Mouse (Mus musculus) thymus, postnatal 25 days (tissue): ENCODE data around the gene Olfr68.
"Not testable (repeated sequence)": the region's sequence is repeated elsewhere in the genome, so short reads cannot be mapped to it uniquely, and the experiment has no call there.

Experiments
- DNase-seq: peaks from one replicate; pipeline ENCODE4 v3.0.0; 2022

The Olfr68 gene

GRCm38 (mm10) chr7:103779598-103779997 lies at the start of gene Olfr68:
Gene Olfr68, minus strand, starts transcription at chr7:103779698.
- no peak for DNase-seq

GRCm38 (mm10) chr7:103827808-103828207 lies 48.3 kb upstream of the Olfr68 start, which contains the start of gene Hbb-bs:
Gene Hbb-bs, minus strand, starts transcription at chr7:103828096.
- no peak for DNase-seq

GRCm38 (mm10) chr7:103827139-103827538 lies 47.6 kb upstream of the Olfr68 start:
- not testable (repeated sequence) for DNase-seq

DNA sequence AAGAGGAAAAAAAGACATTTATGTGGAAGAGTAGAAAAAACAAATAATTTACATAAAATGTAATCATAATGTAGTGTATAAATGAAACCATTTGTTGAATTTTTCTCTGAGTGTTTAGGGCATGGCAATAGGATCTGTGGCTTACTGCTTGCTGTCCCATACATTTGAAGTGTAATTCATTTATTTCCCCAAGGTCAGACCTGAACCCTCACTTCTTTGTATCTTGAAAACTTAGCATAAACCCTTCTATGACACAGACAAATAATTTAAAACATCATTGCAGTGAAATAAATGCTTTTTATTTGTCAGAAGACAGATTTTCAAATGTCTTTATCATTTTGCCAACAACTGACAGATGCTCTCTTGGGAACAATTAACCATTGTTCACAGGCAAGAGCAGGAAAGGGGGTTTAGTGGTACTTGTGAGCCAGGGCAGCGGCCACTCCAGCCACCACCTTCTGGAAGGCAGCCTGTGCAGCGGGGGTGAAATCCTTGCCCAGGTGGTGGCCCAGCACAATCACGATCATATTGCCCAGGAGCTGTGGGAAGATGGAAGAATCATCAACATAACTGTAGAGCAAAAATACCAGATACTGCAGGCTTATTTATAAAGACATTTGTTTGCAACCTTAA lies 46.9 kb upstream of the Olfr68 start:
- no peak for DNase-seq

DNA sequence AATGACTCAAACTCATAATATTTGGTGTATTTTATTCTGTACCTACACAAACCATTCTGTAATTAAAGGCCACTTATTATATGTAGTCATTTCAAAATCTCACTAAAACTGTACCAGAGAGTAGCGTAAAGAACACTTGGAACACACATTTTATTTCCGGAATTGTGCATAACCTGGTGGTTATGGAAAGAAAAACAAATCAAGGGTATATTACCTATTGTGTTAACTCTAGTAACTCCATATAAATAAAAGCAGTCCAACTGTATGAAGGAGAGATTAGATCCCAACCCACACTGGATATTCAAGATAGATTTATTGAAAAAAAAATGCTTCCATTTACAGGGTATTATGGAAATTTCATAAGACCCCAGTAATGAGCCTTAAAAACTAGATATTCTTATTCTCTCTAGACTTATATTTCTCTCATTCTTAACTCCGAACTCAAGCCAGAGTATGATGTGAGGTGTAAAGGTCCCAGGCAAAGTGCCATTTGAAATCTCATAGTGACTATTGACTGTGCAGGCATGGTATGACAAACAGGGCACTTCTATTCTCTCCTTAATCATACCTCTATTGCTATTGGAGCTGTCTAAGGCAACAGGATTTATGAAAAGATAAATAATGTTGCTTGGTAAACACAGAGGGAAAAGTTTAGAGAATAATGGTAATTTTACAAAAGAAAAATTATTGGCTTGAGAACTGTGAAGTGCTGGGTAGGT lies 46.2 kb upstream of the Olfr68 start:
- DNase-seq: no peak

DNA sequence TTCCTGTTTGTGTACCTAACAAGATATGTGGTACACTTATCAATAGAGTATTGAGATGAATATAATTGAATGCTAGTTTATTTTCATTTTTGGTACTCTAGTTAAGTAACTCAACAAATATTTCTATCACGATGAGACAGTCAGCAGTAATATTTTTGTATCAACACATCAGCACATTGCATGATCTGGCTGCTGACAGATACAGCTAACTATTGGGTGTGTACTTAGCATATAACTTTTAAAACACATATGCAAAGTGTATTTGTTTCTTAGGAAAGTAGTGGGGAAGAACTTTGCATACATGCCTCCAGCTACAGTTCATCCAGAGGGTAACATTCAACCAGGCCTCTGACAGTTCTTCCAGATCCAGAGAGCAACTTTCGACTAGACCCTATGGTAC lies 45.1 kb upstream of the Olfr68 start:
- DNase-seq: no peak

- DNase-seq: not testable (repeated sequence)
Measured at GRCm38 (mm10) chr7:103815085-103815484, 35.6 kb upstream of the Olfr68 start.

DNA sequence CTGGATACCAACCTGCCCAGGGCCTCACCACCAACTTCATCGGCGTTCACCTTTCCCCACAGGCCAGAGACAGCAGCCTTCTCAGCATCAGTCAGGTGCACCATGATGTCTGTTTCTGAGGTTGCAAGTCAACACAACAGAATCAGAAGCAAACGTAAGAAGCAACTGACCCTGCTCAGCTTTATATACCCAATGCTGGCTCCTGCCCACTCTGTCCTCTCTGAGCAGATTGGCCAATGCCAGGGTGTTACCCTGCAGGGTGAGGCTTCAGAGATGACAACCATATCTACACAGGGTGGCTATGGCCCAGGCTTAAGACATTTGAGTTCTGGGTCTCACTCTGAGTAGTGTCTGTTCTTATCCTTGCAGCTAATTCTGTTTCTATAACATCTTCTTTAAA lies 34.3 kb upstream of the Olfr68 start, which contains the start of gene Hbb-bt:
Gene Hbb-bt, minus strand, starts transcription at position 231 of the 400 bp plus-strand sequence.
- DNase-seq: no peak

- DNase-seq: not testable (repeated sequence)
Measured at GRCm38 (mm10) chr7:103813152-103813551, 33.7 kb upstream of the Olfr68 start.

- no peak for DNase-seq
Measured at GRCm38 (mm10) chr7:103812174-103812573, 32.7 kb upstream of the Olfr68 start.

- no peak for DNase-seq
Measured at GRCm38 (mm10) chr7:103811223-103811845, 31.8 kb upstream of the Olfr68 start.

DNA sequence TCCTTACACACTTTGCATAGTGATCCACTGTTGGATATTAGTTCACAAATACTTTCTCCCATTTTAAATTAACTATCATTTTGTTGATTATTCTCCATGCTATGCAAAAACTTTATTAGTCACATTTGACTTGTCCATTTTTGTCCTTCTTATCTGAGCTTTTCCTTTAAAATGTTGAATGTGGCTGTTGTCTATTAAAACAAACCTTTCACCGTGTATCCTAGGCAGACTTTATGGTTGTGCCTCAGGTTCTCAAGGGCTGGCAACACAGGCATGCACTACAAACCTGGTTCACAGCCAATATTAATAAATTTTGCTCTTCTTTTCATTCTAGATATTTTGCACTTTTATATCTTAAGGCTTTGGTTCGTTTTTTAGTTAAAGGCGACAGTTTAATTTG lies 31.2 kb upstream of the Olfr68 start:
- no peak for DNase-seq

- DNase-seq: no peak
Measured at GRCm38 (mm10) chr7:103810296-103810695, 30.8 kb upstream of the Olfr68 start.

- no peak for DNase-seq
Measured at GRCm38 (mm10) chr7:103809801-103810155, 30.3 kb upstream of the Olfr68 start.

GRCm38 (mm10) chr7:103808971-103809800 lies 29.7 kb upstream of the Olfr68 start:
- DNase-seq: no peak

GRCm38 (mm10) chr7:103808120-103808519 lies 28.6 kb upstream of the Olfr68 start:
- DNase-seq: not testable (repeated sequence)

- DNase-seq: peak; percentile 3
Measured at GRCm38 (mm10) chr7:103806856-103807255, 27.4 kb upstream of the Olfr68 start.

DNA sequence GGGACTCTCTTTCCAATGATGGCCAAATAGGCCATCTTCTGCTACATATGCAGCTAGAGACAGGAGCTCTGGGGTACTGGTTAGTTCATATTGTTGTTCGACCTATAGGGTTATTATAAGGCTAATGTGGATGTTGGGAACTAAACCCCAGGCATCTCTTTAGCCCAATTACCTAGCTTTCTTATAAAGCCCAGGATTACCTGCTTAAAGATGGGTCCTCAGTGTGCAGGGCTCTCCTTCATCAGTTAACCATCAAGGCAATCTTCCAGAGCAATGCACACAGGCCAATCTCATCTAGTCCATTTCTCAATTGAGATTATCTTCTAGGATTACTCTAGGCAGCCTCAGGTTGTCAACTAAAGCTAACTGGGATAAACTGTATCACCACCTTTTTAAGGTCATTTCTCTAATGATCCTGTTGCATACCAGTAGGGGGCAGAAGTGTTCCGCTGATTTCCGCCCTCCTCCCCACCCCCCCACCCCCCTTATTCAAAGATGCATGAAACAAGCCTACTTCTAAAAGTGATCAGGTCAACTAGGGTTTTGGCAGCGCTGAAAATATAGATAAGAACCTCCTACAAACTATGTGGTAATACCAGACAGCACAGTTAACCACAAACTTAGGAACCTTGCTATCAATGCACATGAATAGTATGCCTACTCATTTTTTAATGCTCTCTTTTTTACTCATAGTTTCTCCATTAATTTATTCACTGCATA lies 13.3 kb upstream of the Olfr68 start:
- DNase-seq: no peak

GRCm38 (mm10) chr7:103791721-103792120 lies 12.2 kb upstream of the Olfr68 start, which contains the start of gene Olfr67:
Gene Olfr67, minus strand, starts transcription at chr7:103791821.
- DNase-seq: no peak

DNA sequence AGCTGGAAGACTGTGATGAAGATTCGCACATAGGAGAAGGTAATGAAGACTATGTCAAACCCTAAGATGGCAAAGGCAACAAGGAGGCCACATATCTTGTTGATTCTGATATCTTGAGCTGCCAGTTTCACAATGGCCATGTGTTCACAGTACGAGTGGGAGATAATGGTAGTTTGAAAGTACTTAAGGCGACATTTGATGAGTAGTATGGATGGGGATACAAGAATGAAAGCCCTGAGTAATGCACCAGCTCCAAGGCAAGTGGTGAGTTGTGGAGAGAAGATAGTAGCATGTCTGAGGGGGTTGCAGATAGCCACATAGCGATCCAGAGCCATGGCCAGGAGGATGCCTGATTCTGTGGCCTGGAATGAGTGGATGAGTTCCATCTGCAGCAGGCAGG lies 1.8 kb downstream of the Olfr68 start:
- DNase-seq: not testable (repeated sequence)

GRCm38 (mm10) chr7:103771494-103771893 lies 8.0 kb downstream of the Olfr68 start, which contains the start of gene Olfr69:
Gene Olfr69, minus strand, starts transcription at chr7:103771594.
- no peak for DNase-seq

GRCm38 (mm10) chr7:103767687-103768086 lies 11.8 kb downstream of the Olfr68 start:
- DNase-seq: not testable (repeated sequence)
